Mouse (Mus musculus) MN1 (cell line): Measurements from ENCODE around the gene Arhgap19.

Experiments used
- DNase-seq: peaks from one replicate; pipeline ENCODE4 v3.0.0-alpha.2; 2016; ENCODE audit warnings: low spot score

The Arhgap19 gene

DNA sequence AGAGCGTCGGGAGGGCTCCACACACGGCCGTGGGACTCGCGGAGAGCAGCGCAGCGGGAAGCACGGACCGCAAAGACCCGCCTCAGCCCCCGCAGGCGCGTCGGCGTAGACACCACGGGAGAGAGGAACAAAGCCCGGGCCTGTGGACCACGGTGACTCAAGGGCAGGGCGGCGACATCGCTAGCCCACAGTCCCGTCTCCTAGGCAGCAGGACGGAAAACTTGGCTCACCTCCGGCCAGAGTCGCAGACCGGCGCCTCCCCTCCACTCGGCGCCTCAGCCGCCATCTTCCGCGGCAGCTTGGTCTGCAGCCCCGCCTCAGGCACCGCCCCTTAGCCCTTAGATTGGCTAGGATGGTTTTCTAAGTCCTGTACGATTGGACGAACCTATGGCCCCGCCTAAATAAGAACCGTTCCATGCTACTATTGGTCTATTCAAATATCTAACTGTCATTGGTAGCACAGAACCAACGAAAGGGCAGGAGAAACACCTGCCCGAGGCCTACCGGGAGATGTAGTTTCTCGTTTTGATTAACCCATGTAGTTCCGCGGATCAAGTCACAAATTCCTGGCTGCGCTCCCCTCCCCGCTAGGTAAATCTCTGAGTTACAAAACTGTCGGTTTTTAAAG, at the start of gene Arhgap19:
Gene Arhgap19 (minus strand): TSS at position 306 of the 628 bp plus-strand sequence.
- DNase-seq: peak; percentile 94

DNA sequence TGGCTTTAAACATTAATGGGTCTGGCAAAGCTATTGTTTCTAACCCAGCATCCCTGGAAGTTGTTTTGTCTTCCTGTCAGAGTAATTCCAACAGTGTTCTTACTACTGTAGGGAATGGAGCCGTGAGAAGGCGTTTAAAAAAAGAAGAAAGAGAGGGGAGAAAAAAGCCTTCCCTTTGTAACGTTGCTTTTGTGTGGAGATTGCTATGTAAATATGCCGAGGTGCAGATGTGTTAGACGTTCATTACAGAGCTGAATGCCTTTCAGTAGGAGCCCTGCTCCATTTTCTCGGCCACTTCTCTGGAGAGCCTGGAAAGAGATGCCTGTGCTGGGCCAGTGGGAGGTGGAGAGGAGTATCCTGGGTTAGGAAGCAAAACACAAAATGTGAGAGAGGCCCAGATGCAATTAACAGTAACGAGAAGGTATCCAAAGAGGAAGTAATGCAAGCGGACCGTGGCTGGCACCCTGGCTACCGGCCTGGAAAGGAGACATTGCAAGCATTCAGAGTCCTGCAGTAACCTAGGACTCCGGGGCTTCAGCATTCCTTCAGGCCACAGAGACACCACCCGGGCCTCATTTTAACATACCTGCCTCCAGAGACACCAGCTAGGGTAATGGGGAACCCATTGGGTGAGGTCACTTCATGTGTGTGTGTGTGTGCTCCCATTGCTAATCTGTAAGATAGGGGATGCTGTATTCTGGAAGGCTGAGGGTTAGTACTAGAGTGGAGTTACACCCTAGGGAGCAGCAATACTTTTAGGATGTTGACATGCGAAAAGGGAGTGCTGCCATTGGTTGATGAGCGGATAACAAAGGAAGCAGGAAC, 49.1 kb upstream of the Arhgap19 start:
- peak; percentile 17 for DNase-seq

GRCm38 (mm10) chr19:41850021-41850718, 48.3 kb upstream of the Arhgap19 start:
- peak; percentile 40 for DNase-seq

GRCm38 (mm10) chr19:41847992-41848851, 46.4 kb upstream of the Arhgap19 start, which contains the start of gene Frat2:
Frat2 (minus strand) TSS chr19:41848132.
- peak; percentile 87 for DNase-seq

- DNase-seq: peak; percentile 52
These were observed 45.8 kb upstream of the Arhgap19 start for GRCm38 (mm10) chr19:41847614-41847991.

- peak; percentile 36 for DNase-seq
These were observed 45.3 kb upstream of the Arhgap19 start for GRCm38 (mm10) chr19:41847091-41847581.

- DNase-seq: peak; percentile 37
These were observed 44.7 kb upstream of the Arhgap19 start for GRCm38 (mm10) chr19:41846366-41847090.

- DNase-seq: no peak
These were observed 42.5 kb upstream of the Arhgap19 start for GRCm38 (mm10) chr19:41844345-41844744.

- no peak for DNase-seq
These were observed 40.9 kb upstream of the Arhgap19 start for GRCm38 (mm10) chr19:41842706-41843105.

DNA sequence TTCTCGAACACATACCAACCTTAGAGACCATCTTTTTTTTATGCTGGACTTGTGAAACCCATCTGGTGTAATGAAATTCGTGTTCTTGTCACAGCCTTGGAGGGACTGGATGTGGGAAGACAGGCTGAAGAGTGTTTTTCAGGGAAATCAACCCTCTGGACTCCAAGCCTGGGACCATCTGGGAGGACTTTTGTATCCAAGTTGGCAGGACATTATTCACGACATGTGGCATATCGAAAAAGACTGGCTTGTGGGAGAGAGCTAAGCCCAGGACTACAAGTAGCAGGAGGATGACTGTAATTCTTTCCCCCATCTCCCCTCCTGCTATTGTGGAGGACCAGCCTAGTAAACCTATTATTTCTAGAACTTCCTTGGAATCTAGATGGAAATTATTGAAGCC, 40.3 kb upstream of the Arhgap19 start:
- DNase-seq: no peak

DNA sequence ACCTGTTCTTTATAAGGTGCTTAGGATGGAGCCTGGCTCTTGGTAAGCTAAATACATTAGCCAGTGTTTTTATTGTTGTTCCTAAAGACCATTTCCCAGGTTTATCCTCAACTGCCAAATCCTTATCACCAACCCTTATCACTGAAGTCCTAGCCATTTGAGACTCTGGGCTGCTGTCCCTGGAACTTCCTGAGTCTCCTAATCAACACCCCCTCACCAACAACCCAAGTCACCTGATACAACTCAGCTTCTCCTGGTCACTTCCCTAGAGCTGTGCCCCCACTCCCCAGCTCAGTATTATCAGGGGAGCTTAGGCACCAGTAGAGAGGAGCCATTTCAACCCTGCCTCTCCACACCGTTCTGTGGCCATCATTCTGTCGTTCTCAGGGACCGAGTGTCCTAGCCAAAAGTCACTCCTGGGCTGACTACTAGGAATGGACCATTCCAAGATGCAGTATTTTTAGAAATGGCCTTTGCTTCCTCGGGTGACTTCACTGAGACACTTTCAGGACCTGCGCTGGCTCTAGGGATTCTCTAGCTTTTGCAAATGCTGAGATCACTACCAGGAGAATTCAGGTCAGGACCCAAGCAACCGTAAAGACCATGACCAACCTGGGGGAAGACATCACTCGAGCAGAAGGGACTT, 39.4 kb upstream of the Arhgap19 start:
- no peak for DNase-seq

DNA sequence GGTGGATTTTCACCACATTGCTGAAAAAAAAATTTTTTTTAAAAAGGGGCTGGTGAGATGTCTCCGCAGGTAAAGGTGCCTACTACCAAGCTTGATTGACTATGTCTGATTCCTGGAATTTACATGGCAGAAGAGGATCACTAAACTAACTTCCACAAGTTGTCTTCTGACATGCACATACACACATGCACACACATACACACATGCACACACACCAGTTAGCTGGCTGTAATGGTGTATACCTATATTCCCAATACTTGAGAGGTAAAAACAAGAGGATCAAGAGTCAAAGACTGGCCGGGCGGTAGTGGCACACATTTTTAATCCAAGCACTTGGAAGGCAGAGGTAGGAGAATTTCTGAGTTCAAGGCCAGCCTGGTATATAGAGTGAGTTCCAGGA, 37.8 kb upstream of the Arhgap19 start:
- DNase-seq: no peak

- no peak for DNase-seq
These were observed 37.0 kb upstream of the Arhgap19 start for GRCm38 (mm10) chr19:41838808-41839207.

DNA sequence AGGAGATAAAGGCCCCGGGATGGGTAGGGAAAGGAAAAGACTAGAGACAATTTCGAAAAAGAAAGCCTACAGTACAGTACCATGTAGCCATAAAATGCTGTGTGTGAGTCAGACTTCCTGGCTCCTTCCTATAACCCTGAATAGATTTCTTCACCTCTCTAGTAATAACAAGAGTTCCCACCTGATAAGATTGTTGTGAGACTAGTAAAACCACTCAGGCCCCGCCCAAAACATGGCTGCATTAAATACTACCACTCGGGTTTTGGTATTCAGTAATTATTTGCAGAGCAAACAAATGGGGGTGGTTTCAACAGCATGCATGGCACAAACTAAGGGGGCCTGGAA, 36.0 kb upstream of the Arhgap19 start:
- DNase-seq: no peak

GRCm38 (mm10) chr19:41837194-41837916, 35.5 kb upstream of the Arhgap19 start:
- DNase-seq: no peak

- no peak for DNase-seq
These were observed 34.9 kb upstream of the Arhgap19 start for GRCm38 (mm10) chr19:41836719-41837118.

GRCm38 (mm10) chr19:41835816-41836215, 34.0 kb upstream of the Arhgap19 start:
- peak; percentile 51 for DNase-seq

DNA sequence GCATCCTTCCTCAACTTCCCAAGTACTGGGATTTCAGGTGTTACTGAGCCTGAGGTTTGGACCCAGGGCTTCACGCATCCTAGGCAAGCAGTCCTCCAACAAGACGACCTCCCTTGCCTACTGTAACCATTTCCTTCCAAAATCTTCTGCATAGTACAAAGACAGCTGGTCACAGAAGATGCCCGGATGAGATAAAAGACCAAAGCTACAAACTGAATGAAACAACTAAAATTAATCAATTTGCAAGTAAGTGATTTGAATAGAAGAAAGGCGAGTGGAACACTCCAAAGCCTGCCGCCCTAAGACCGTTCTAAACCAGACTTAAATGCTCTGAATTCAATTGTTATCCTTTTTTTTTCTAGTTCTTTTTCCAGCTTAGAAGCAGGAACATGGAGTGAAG, 33.6 kb upstream of the Arhgap19 start:
- DNase-seq: no peak

DNA sequence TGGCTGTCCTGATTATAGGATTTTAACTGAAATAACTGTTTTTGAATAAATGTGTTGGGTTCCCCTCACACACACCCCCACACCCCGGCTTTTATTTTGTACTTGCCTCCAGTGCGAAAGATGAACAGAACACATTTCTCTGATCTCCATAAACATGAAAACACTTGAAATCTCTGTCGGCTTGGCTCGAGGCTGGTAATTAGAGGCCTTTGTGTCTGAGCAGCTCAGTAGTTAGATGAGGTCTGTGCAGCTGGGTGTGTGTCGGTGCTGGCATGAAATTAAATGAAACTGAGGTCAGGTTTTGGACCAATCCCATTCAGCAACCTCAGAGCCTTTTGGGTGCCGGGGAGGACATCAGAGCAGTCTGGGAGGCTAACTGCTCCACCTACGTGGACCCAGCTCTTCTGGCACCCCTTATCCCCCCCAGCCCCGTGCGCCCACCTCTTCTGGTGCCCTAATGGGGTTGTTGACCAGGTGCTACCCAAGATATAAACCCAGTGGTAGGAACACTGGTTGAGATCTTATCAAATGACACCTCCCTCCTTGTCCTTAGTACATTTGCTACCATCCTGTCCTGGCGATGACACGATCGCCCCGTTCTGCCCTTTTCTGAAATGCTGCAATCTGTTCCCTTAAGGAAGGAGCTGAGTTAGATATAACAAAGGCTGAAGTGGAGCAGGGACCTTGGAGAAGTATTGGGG, 30.8 kb upstream of the Arhgap19 start:
- DNase-seq: no peak
